Mouse (Mus musculus) midbrain, embryonic 14.5 days (tissue): ENCODE measurements around the gene Fign. TPM values are rescaled to one million over a fixed set of nuclear protein-coding genes. Genes with fewer than 3 reads are reported as not detected.

Experiments
- ATAC-seq: fragments of 200-750 bp; cut with Nextera tagmentation; 2 replicates; pipeline ENCODE4 v1.8.0; 2017; ENCODE audit warnings: moderate number of reproducible peaks, moderate library complexity; ENCODE audit not compliant: low FRiP score, low TSS enrichment
- DNase-seq: peaks from one replicate; pipeline ENCODE4 v3.0.0-alpha.2; 2015
- H3K27ac ChIP-seq: fragments of 300-500 bp; sonication (generic); replicated peaks from 2 replicates; pipeline ENCODE4 v1.5.1; 2014; ENCODE audit warnings: mild to moderate bottlenecking, low read depth, low read length, moderate library complexity
- H3K27me3 ChIP-seq: fragments of 300-500 bp; sonication (generic); 2 replicates; pipeline ENCODE4 v1.6.1; 2014; ENCODE audit warnings: low read length, control low read depth, mixed read lengths; ENCODE audit not compliant: control insufficient read depth, insufficient read depth
- H3K36me3 ChIP-seq: fragments of 300-500 bp; sonication (generic); 2 replicates; pipeline ENCODE4 v1.6.1; 2014; ENCODE audit warnings: low read length, control low read depth; ENCODE audit not compliant: control insufficient read depth, insufficient read depth
- H3K4me1 ChIP-seq: fragments of 300-500 bp; sonication (generic); 2 replicates; pipeline ENCODE4 v1.6.1; 2014; ENCODE audit warnings: mild to moderate bottlenecking, antibody characterized with exemption, low read length, control low read depth; ENCODE audit not compliant: control insufficient read depth, insufficient read depth
- H3K4me2 ChIP-seq: fragments of 300-500 bp; sonication (generic); 2 replicates; pipeline ENCODE4 v1.6.1; 2014; ENCODE audit warnings: mild to moderate bottlenecking, low read length, moderate library complexity
- H3K4me3 ChIP-seq: fragments of 300-500 bp; sonication (generic); replicated peaks from 2 replicates; pipeline ENCODE4 v1.5.1; 2014; ENCODE audit warnings: low read depth, low read length
- H3K9ac ChIP-seq: fragments of 300-500 bp; sonication (generic); replicated peaks from 2 replicates; pipeline ENCODE4 v1.6.1; 2014; ENCODE audit warnings: mild to moderate bottlenecking, low read length, moderate library complexity
- H3K9me3 ChIP-seq: fragments of 300-500 bp; sonication (generic); 2 replicates; pipeline ENCODE4 v1.6.1; 2016; ENCODE audit warnings: low read length, control low read depth, mixed read lengths; ENCODE audit not compliant: control insufficient read depth
- WGBS: fragments of 180-500 bp; shearing (Covaris S2); extraction: QIAGEN DNeasy Blood & Tissue Kit; methylation state at CpG from one replicate; pipeline ENCODE4 v1.1.7; 2014; 5-methylcytosine and 5-hydroxymethylcytosine counted together
- polyA plus RNA-seq: library from polyadenylated mRNA; unstranded; fragments of >200 nt; fragmentation: Nextera tagmentation; extraction: Ambion mirVana; gene quantifications from 2 replicates; pipeline ENCODE4 v1.2.1, GENCODE M21; 2014

Gene Fign
- polyA plus RNA-seq, 1 experiment from 2014 or later, result 21.2 TPM

DNA sequence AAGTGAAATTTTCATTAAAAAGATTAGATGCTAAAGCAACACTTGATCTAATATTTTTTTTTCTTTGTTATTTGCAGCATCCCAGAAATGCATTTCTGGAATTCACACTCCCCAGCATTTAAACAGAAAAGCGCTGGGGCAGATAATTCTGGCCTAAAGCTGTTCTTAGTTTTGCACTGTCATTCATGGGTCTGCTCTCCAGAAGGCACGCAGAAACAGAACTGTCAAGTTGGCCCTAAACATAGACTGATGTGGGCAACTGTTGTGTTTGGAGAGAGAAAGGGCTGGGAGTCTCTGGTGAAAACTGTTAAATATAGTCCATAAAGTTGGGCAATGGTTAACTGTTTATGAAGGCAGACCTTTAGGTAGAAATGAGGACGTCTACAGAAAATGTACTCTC, 62.4 kb downstream of the Fign start:
- Histone ChIP-seq H3K4me1 (no peaks in the 10 kb centered on the region), H3K9me3 (no peaks in the 10 kb centered on the region), H3K4me3 (no peak overlapping the region), H3K4me2 (no peak overlapping the region), H3K36me3 (no peaks in the 10 kb centered on the region), H3K27me3 (no peaks in the 10 kb centered on the region), H3K9ac (no peak overlapping the region), H3K27ac (no peak overlapping the region)
- DNase-seq (no peak), ATAC-seq (no peak)
- 73% methylated on average over 3 of the region's 3 CpGs for WGBS

DNA sequence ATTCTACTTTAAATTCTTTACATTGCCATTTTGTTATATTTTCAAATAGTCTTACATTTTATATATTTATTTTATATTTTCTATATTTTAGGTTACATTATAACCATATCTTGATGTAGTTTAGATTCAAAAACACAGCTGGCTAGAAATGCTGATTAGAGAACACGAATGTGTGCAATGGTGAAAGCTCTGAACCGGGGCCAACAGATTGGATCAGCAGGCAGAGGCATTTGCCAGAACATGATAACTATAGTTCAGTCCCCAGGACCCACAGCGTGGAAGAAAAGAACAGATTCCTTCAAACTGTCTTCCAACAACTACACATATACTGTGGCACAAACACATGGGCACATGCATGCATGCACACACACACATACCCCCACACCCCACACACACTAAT, 64.0 kb downstream of the Fign start:
- H3K36me3 ChIP-seq, result no peaks in the 10 kb centered on the region
- no peak for ATAC-seq
- H3K4me3 ChIP-seq, result no peak overlapping the region
- no peaks in the 10 kb centered on the region for H3K4me1 ChIP-seq
- H3K9ac ChIP-seq, result no peak overlapping the region
- no peak overlapping the region for H3K4me2 ChIP-seq
- DNase-seq, result no peak
- WGBS, result 90% methylated on average over 3 of the region's 3 CpGs
- no peak overlapping the region for H3K27ac ChIP-seq
- H3K9me3 ChIP-seq, result no peaks in the 10 kb centered on the region
- no peaks in the 10 kb centered on the region for H3K27me3 ChIP-seq

DNA sequence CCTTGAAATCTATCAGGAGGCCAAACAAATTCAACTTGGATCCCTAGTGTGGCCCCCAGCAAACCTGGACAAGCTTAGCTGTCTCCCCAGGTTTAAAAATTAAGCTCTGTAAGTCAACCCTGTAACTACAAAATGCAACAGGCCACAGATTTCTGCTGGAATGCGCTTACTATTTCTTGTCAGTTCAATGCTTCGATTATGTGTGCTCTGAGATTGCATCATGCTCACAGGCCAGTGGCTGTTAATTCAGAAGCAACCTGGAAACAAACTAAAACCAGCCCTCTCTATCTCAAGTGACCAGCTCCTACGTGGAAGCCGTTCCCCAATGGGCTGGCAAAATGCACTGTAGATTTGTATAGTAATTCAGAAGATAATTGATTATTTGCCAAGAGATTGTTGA, 71.9 kb downstream of the Fign start:
- no peak for ATAC-seq
- H3K4me1 ChIP-seq, result no peaks in the 10 kb centered on the region
- no peaks in the 10 kb centered on the region for H3K27me3 ChIP-seq
- no peak overlapping the region for H3K27ac ChIP-seq
- H3K4me3 ChIP-seq, result no peak overlapping the region
- no peaks in the 10 kb centered on the region for H3K9me3 ChIP-seq
- H3K4me2 ChIP-seq, result no peak overlapping the region
- 86% methylated on average over 4 of the region's 4 CpGs for WGBS
- H3K9ac ChIP-seq, result no peak overlapping the region
- no peaks in the 10 kb centered on the region for H3K36me3 ChIP-seq
- peak; percentile 7 for DNase-seq

DNA sequence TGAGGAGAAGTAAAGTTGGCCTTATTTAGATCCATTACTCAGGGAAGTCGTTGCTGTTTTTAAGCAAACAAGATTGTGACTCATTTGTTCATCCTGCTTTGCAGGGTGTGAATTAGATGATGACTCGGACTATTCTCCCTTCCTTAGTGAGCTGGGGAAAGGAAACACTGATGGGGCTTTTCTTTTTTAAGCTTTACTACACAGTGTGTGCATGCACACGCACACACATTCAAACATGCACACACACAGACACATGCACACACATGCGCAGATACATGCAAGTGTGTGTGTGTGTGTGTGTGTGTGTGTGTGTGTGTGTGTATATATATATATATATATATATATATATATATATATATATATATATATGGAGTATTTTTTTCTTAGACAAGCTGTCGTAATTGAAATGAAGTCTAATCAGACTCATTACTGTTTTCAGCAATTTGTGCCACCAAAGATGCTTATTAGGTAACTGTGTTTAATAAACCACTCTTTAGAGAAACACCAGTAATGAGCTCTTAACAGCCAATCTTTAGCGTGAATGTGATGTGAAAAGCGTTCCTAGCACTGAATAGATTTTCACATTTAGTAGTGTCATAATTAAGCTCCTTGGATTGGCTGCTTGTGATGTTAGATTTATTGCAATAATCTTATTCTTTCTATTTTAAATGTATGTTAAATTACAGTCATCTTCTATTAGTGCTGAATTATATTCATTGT, 103.4 kb downstream of the Fign start:
- H3K9me3 ChIP-seq, result no peaks in the 10 kb centered on the region
- H3K27me3 ChIP-seq, result no peaks in the 10 kb centered on the region
- WGBS, result 87% methylated on average over 7 of the region's 7 CpGs
- ATAC-seq (no peak), DNase-seq (no peak)
- no peak overlapping the region for H3K9ac ChIP-seq
- no peaks in the 10 kb centered on the region for H3K36me3 ChIP-seq
- H3K4me1 ChIP-seq, result no peaks in the 10 kb centered on the region
- no peak overlapping the region for H3K27ac ChIP-seq
- no peak overlapping the region for H3K4me2 ChIP-seq
- no peak overlapping the region for H3K4me3 ChIP-seq

DNA sequence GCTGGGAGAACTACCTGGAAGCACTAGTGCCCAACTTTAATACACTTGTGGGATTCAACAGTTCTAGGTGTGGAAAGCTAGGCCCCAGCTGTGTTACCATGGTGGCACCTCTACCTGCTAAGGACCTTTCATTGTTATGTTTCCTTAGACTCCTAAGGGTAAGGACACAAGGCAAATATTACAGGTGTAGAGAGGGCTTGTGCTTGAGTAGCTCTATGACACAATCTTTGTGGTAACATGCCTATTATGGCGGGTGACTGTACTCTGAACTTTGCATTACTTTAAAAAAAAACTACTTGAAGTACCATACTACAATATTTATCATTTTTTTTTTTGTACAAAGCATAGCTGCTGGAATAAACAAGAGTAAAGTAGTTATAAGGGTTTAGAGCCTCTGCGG, 112.4 kb downstream of the Fign start:
- no peak for ATAC-seq
- 96% methylated on average over 2 of the region's 2 CpGs for WGBS

DNA sequence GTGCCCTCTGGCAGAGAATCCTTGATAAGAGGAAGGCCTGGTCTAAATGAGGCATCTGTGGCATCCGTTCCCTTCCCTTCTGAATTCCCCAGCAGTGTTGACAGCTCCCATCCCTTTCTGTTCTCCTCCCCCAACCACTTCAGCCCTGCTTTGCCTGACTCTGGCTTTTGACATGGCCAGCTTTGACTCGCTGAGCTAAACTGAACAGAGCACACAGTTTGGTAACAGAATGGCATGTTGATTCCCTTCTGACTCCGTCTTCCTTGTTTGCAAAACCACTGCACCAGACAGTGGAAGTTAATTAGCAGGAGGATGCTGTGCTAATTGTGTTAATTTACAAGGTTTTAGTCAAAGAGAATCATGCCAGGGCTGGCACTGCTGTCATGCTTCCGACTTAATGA, 115.5 kb downstream of the Fign start:
- H3K4me2 ChIP-seq, result no peak overlapping the region
- no peaks in the 10 kb centered on the region for H3K9me3 ChIP-seq
- DNase-seq, result peak; percentile 45
- no peaks in the 10 kb centered on the region for H3K27me3 ChIP-seq
- no peak overlapping the region for H3K9ac ChIP-seq
- H3K4me3 ChIP-seq, result no peak overlapping the region
- WGBS, result 18% methylated on average over 4 of the region's 4 CpGs
- H3K4me1 ChIP-seq, result peaks cover 11% of the 10 kb centered on the region
- 0 out of 2 replicates have a peak overlapping the region, but pooled peaks have one; percentile 4 for H3K27ac ChIP-seq
- 0 out of 2 replicates have a peak, but pooled peaks have one; percentile 58 for ATAC-seq
- H3K36me3 ChIP-seq, result peaks cover 13% of the 10 kb centered on the region

More for the DNA sequence above, 112.4 kb downstream of the Fign start:
- H3K27me3 ChIP-seq, result no peaks in the 10 kb centered on the region
- H3K9ac ChIP-seq, result no peak overlapping the region
- H3K9me3 ChIP-seq, result no peaks in the 10 kb centered on the region
- no peak overlapping the region for H3K27ac ChIP-seq
- no peak overlapping the region for H3K4me2 ChIP-seq
- peaks cover 11% of the 10 kb centered on the region for H3K4me1 ChIP-seq
- no peak for DNase-seq
- H3K4me3 ChIP-seq, result no peak overlapping the region
- peaks cover under 1% of the 10 kb centered on the region; the same call in 1 of the 2 replicates for H3K36me3 ChIP-seq

DNA sequence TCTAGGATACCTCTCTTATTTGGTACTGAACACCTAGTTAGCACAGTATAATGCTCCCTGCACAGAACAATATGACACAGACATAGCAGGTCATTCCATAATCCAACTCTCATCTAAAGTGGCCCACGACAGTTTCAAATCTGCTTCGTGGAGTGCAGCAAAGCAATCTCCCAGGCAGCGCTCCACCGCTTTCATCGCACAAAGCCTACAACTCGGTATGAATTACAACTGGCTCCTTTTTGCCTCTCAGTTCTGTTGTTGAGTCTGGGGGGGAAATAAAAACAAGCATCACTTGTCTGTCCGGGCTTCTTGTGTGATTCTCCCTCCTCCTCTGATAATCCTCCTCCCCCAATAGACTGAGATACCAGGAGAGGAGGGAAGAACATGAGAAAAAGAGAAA, 116.4 kb downstream of the Fign start:
- Histone ChIP-seq H3K27me3 (no peaks in the 10 kb centered on the region), H3K4me1 (peaks cover 11% of the 10 kb centered on the region), H3K9me3 (no peaks in the 10 kb centered on the region), H3K4me2 (no peak overlapping the region), H3K36me3 (peaks cover 13% of the 10 kb centered on the region), H3K9ac (no peak overlapping the region), H3K27ac (0 out of 2 replicates have a peak overlapping the region, but pooled peaks have one; percentile 1), H3K4me3 (no peak overlapping the region)
- ATAC-seq, result no peak
- DNase-seq, result peak; percentile 39
- 37% methylated on average over 7 of the region's 7 CpGs for WGBS

DNA sequence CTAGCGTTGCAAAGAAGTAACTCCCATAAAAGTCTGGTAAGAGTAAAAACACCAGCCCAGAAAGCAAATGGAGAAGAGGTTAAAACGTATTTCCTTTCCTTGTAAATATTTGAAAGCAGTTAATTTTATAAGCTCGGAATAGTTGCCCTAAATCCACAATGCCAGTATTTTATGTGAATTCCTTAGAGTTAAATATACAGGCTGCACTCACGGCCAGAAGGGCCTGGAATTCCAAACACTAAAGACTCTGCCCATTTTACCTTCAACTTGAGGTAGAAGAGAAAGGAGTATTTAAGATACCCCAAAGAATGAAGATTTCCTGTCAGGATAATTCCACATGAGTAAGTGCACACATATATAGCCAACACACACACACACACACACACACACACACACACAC, 128.2 kb downstream of the Fign start:
- no peak overlapping the region for H3K4me2 ChIP-seq
- H3K9me3 ChIP-seq, result no peaks in the 10 kb centered on the region
- ATAC-seq, result no peak
- WGBS, result 49% methylated on average over 4 of the region's 4 CpGs
- H3K27me3 ChIP-seq, result no peaks in the 10 kb centered on the region
- no peak for DNase-seq
- H3K9ac ChIP-seq, result no peak overlapping the region
- H3K4me1 ChIP-seq, result peaks cover 19% of the 10 kb centered on the region
- no peak overlapping the region for H3K4me3 ChIP-seq
- H3K36me3 ChIP-seq, result no peaks in the 10 kb centered on the region
- H3K27ac ChIP-seq, result no peak overlapping the region

DNA sequence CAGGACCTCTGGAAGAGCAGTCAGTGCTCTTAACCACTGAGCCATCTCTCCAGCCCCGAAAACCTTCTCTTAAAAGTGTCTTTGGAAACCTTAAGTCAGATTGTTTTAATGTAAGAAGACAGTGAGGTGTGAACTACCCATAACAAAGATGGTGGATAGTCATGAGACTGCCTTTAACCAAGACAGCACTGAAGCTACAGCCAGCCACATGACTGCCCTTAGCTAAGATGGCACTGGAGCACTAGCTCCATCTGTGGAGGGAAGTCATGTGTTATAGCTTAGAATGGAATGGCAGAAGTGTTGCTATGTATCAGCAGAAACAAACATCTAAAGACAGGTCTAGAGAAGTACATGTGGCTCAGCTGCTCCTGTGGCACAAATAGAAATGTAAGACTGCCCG, 166.8 kb downstream of the Fign start:
- no peaks in the 10 kb centered on the region for H3K9me3 ChIP-seq
- H3K4me3 ChIP-seq, result no peak overlapping the region
- no peak overlapping the region for H3K27ac ChIP-seq
- no peaks in the 10 kb centered on the region for H3K36me3 ChIP-seq
- ATAC-seq (no peak), DNase-seq (no peak)
- H3K9ac ChIP-seq, result no peak overlapping the region
- no peak overlapping the region for H3K4me2 ChIP-seq
- WGBS, result 88% methylated on average over 2 of the region's 2 CpGs
- peaks cover 12% of the 10 kb centered on the region; the same call in 1 of the 2 replicates for H3K4me1 ChIP-seq
- no peaks in the 10 kb centered on the region for H3K27me3 ChIP-seq
